Mouse (Mus musculus) E14TG2a.4 (cell line): ENCODE results near the gene Ppp4c.

Experiments
- CTCF ChIP-seq: conservative IDR thresholded peaks from 2 replicates; pipeline ENCODE4 v1.5.1; 2014; ENCODE audit warnings: low read length
- NANOG ChIP-seq: IDR thresholded peaks from 2 replicates; pipeline ENCODE4 v1.6.1; 2014; ENCODE audit warnings: borderline replicate concordance, low read length, mixed read lengths
- POU5F1 ChIP-seq: IDR thresholded peaks from 2 replicates; pipeline ENCODE4 v1.6.1; 2014; ENCODE audit warnings: low read length, borderline replicate concordance

GRCm38 (mm10) chr7:126775185-126775977, 16.9 kb downstream of the Ppp4c start:
- TF ChIP-seq CTCF (no peak), POU5F1 (no peak), NANOG (no peak)
